Mouse (Mus musculus): ENCODE data around the gene Bpifb6.

Bpifb6 gene

DNA sequence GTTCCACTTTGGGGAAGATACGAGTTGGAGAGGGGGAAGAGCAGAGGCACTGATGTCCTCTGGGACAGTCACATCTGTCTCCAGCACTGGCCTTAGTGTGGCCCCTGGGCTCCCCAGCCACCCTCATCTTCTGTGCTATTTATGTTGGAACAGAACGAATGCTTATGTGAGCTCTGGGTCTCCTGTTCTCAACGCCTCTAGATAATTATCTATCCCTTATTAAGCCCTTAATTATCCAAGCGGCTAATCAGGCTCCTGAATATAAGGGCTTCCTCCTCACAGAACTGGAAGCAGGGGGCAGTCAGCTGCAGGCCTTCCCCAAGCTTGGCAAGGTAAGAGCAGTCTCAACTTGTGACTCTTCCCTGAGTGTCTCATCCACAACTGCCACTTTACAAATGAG is at the start of gene Bpifb6:
Bpifb6 (plus strand) TSS at position 301 of the 400 bp plus-strand sequence.
- DNase-seq (ENCODE audit: low spot score in 2 of 2), result no peak

DNA sequence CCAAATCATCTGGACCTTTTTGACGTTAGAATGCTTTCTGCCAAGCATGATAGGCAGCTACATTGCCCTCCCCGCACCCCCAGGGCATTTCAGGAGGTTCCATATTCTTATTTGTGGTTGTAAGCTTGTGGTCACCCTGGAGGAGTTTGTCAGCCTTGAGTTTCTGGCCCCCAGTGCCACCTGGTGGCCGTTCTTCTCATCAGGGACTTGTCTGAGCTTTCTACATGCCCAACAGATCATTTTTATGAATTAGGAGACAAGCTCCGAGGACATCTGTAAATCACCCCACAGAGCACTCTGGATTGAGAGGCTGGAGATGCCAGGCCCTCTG is 49.2 kb upstream of the Bpifb6 start:
- DNase-seq (ENCODE audit: low spot score in 2 of 2), result no peak

DNA sequence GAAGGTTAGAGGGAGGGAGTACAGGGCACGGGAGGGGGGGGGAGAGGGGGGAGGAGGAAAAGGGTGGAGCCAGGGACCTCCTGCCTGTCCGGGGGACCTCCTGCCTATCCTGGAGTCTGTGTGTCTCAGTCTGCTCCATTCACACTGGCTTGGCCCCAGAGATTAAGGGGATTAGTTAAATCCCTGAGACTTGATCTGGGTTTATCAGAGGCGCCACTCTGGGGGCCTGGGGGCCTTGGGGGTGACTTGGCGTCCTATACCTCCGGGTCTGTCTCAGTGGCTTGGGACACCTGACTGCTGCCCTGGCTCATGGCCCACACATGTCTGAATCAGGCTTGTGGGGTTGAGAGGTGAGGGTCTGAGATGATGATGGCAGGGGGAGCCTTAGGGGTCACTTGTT is 46.6 kb upstream of the Bpifb6 start:
- no peak for DNase-seq (ENCODE audit: low spot score in 2 of 2)

DNA sequence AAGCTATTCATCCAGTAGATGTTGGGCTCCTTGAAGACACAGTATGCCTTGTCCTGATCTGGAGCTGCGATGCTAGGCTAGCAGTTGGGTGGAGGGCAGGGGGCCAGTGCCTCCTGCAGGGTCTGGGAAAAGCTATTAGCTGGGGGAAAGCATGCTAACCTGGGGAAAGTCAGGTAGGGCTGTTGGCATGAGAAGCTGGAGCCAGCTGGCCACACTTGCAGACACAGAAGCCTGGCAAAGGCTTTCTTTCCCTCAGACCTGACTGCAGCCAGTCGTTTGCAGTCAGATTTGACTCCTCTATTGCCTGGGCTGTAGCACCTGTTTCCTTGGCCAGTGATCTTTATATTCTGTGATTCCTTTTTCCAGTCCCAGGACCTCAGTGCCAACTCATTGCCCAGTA is 40.6 kb upstream of the Bpifb6 start:
- no peak for DNase-seq (ENCODE audit: low spot score in 2 of 2)

DNA sequence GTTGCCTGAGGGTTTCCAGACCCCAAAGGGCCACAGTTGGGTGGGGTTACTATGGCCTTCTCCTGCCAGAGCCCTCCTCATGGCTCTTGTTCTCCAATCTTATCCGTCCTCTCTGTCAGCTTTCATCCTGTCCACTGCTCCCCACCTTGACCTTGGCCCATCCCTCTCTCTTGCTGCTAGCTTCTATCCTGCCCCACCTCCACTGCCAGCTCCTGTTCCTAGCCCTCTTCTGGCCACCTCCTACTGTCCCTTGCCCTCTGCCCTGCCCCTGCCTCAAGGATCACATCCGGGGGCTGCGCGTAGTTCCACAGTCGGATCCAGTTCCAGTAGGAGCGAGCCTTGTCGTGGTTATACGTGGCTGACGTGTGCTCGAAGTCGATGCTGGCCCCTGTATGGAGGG is 39.9 kb upstream of the Bpifb6 start:
- DNase-seq (ENCODE audit: low spot score in 2 of 2), result no peak

DNA sequence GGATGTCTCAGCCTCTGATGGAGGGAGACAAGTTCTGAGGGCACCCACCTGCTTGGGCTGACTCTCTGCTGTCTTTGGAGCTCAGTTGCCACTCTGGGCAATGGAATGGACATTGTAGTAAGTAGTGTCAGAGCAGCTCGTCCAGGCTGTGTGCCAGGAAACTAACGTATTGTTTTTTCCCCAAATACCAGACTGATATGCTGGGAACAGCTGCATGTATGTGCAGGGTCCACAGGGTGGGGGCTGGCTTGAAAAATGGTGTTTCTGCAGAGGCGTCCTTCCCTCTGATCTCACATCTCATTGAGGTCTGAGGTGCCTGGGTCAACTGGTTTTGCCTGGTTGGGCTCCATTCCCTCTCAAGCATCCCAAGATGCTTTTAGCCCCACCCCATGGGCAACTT is 39.5 kb upstream of the Bpifb6 start:
- DNase-seq (ENCODE audit: low spot score in 2 of 2), result no peak

DNA sequence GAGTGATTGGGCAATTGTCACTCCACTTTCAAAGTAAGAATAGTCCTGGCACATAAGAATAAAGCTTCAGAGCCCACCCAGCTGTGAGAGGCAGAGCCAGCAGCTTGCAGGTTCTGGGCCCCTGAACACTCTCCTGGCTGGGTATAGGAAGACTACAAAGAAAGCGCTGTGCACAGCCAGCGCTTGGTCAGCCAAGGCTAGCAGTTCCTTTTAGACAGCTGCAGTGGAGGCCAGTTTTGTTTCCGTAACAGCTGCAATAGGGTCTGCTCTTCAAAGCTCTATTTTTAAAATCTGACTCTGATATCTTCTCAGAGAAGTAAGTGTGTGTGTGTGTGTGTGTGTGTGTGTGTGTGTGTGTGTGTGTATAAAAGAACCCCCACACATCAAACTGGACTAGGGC is 38.2 kb upstream of the Bpifb6 start:
- DNase-seq (ENCODE audit: low spot score in 2 of 2), result no peak

DNA sequence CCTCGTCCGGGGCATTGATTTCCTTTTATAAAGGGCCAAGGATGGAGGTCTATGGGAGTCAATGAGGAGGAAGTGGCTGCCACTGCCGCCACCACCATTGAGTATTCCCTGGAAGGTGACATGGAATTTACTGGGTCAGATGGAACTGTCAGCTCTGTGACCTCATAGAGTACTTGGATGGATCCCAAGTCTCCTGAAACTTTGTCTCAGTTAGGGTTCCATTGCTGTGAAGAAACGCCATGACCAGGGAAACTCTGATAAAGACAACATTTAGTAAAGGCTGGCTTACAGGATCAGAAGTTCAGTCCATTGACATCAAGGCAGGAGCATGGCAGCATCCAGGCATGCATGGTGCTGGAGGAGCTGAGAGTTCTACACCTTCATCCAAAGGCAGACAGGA is 29.2 kb upstream of the Bpifb6 start, which contains the start of gene Sun5:
Sun5 (minus strand) TSS at position 101 of the 400 bp plus-strand sequence.
- DNase-seq (ENCODE audit: low spot score in 2 of 2), result no peak

DNA sequence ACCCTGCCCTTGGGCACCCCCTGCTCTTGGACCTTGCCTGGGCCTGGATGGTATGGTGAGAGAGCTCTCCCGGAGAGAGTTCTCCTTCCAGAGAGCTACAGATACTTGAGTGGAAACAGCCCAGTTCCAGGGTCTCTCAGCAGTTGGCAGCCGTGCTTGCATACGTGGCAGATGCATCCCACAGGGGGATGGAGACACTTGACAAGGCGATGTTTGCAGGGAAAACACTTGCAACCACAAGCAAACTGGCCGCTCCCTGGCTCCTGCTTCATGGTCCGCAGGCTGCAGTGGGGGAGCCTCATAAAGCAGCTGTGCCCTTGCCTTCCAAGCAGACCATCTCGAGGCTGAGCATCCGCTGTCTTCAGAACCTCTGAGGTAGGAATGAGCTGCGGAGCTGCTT is 25.4 kb upstream of the Bpifb6 start, which contains the start of gene Bpifb2:
Bpifb2 (plus strand) TSS at position 301 of the 400 bp plus-strand sequence.
- DNase-seq (ENCODE audit: low spot score in 2 of 2), result no peak

DNA sequence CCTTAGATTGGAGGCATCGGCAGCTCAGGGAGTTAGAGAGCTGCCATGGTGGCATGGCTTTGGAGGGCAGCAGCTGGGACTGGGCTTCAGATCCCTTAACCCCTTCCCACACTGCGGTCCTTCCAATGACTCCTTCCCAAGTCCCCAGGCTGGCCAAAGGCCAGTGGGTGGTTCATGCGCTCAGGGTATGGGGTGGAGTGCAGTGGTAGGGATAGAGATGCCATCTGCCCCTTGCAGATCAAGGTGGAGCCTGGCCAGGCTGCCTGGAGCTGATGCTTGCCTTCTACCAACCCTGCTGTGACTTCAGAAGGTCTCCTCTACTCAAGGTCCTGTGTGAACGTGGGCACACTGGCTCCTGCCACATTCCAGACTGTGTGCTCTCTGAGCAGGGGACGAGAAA is 1.1 kb upstream of the Bpifb6 start:
- no peak for DNase-seq (ENCODE audit: low spot score in 2 of 2)

DNA sequence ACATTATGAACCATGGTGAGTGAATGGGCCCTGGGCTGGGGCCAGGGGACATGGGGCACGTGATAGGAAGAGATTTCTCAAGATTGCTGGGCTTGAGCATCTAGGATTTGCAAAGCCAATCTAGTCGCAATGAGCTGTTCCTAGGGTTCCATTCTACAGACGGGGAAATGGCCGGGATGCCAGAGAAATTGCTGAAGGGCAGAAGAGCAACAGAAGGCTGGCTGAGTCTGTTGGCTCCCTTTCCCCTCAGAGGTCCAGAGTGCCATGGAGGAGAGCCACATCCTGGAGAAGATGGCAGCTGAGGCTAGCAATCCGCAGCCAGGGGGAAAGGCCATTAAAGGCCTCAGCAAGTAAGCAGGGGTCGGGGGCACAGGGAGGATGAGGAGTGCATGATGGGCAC is 2.5 kb downstream of the Bpifb6 start:
- no peak for DNase-seq (ENCODE audit: low spot score in 2 of 2)

DNA sequence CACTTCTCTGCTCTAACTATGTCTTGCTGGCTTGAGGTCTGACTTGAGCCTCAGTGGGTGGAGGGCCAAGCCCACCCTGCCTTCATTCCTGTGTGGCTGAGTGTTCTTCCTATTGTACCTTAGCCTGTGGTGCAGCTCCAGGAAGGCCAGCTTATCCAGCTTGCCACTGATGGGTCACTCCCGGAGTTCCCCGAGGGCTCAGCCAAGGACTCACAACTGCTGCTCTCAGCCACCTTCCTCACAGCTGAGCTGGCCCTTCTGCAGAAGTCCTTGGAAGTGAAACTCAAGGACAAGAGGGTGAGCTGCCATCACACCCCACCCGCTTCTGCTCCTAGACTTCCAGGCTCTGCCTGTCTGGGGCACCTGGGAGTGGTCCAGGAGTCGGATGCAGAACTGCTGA is 6.4 kb downstream of the Bpifb6 start:
- DNase-seq (ENCODE audit: low spot score in 2 of 2), result no peak

DNA sequence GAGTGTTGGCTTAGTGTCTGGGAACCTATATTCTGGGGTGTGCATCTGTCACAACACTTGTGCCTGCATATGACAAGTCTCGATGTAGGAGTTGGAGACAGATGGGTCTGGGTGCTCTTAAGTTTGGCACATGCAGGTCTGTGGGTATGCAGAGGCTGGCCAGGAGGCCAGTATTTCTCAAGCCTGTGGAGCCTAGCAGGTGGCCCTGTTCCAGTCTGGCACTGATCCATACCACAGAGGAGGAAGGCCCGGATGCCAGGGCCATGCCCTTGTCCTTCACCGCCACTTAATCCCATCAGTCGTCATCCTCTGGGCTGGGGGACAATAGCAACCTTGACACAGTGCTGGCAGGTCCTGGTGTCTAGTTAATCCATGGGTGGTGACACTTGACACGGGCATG is 14.0 kb downstream of the Bpifb6 start:
- no peak for DNase-seq (ENCODE audit: low spot score in 2 of 2)

DNA sequence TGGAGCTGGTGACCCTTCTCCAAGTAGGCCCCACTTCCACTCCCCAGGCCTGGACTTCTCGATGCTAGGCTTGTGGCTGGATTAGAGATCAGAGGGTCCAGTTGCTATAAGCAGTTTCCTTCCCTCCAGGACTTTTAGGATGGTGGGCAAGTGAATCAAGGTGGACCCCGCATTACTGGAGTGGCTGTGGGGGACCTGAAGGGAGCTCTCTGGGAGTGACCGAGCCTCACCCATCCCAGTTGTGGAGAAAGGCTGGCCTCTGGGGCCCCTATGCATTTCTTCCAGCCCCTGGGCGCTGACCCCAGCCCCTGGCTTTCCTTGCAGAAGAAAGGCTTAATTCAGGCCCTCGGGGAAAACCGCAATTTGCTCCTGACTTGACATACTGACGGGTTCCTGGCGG is 17.7 kb downstream of the Bpifb6 start, which contains the start of gene Bpifb3:
Bpifb3 (plus strand) TSS at position 301 of the 400 bp plus-strand sequence.
- no peak for DNase-seq (ENCODE audit: low spot score in 2 of 2)

DNA sequence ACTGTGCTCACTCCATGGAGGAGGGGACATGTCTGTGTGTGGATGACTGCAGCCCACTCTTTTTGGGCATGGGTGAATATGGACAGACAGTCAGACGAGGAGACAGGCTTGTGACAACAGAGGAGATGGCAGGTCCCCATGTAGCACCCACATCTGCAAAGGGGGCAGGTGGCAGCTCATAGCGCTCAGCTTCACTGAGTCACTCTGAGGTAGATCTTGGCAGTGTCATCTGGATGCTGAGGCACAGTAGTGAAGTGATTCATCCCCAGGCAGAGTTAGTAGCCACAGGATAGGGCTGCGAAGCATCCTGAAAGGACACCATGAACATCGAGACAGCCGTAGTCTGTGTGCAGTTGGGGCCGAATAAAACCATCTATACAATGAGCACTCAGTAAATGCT is 21.1 kb downstream of the Bpifb6 start:
- no peak for DNase-seq (ENCODE audit: low spot score in 2 of 2)

DNA sequence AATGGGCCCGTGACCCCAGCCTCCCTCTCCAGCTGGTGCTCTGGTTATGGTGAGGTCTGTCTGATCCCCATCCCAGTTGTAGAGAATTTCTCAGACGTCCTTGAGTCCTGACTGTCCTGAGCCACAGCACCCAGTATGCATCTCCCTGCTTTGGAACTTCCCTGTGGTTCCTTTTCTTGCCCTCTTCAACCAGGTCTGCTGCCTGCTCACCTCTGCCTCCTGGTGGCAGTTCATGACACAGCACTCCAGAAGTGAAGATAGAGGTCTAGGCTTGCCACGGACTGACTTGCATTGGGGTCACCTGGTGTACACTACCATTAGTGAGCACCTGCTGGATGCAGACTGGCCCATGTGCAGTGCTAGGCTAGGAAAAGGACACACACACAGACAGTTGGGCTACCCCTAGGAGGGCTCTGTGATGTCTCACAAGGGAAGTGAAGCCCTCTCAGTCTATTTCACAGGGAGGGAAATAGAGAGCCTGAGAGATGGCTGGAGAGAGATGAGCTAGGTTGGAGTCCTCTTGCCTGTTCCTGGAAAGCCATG is 29.8 kb downstream of the Bpifb6 start:
- peak in 1 of 2 experiments; percentile 38 for DNase-seq (ENCODE audit: low spot score in 2 of 2)

DNA sequence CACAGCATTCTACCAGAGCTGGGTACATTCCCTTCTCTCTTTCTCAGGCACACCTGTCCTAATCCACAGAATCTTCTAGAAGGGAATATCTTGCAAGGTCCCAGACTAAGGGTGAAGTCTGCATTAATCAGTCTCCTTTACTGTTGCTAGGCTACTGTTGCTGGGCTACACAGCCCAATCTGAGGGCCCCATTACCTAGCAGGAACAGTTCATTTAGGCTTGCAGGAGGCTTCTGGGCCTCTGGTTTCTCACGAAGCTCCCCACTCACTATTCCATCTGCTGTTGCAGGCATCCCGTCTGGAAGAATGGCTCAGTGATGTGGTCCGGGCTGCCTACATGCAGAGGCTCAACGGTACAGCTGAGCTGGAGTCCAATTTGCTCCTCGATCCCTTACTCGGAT is 30.9 kb downstream of the Bpifb6 start:
- no peak for DNase-seq (ENCODE audit: low spot score in 2 of 2)

DNA sequence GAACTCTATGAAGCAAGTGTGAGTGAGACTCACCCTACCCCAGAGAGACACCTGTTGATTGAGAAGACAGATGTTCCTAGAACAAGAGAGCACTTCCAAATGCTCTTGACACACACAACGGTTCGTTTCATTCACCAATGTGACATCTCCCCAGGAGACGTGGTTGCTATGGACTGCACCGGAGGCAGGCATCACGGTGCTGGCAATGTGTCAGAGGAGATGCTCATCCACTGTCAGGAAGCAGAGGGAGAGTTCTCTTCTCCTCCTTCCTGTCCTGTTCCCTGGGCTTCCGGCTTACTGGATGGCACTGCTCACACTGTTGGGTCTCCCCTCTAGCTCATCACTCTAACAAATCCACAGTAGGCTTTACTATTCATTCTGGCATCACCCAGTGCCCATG is 33.1 kb downstream of the Bpifb6 start:
- DNase-seq (ENCODE audit: low spot score in 2 of 2), result no peak

DNA sequence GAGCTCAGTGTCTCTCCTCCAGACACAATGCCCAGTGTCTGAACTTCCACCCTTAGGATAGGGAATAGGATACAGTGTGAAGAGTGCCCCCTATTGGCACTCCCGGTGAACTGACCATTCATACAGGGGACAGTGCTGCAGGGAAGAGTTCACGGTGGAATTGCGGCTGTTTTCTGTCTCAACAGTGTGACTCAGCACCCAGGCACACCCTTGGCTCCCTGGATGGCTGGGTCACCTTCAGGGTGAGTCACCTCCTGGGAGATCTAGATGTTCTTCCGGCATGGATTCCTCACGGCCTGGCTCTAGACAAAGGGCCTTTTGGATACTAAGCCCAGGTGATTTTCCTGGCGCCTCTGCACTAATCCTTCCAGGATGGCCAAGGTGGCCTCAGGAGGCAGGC is 35.2 kb downstream of the Bpifb6 start:
- DNase-seq (ENCODE audit: low spot score in 2 of 2), result no peak

DNA sequence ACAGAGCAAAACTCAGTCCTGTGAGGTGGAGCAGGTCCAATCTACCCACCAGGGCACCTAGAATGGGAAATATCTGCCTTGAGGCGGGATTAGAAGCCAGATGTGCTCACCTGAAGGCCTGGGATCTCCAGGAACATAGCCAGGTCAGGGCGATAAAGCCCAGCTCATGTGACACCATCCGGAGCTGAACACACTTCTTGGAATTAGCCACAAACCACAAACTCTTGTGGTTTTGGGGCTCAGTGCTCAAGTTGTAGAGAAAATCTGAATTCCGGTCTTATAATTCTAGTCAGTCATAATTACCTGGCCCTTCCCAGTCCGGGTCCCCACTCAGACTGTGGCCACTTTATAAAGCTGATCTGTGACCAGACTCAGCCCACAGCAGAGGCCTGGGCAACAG is 37.7 kb downstream of the Bpifb6 start, which contains the start of gene Bpifb4:
Bpifb4 (plus strand) TSS at position 370 of the 400 bp plus-strand sequence.
- no peak for DNase-seq (ENCODE audit: low spot score in 2 of 2)

DNA sequence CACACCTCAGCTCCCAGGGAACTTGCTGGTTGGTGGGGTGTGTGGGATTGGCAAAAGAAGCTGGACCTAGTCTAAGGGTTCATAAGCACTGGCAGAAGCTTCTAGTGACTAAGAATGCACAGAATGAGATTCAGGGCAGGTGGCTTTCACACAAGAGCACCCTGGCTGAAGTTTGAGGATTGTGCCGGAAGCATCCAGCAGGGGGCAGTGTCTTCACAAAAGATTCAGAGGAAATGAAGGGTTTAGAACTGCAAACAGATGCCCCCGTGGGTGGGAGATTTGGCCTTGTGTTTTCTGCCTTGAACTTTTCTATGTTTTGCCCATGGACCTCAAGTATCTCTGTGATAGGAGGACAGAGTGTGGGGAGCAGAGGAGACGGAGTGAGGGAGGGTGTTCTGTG is 43.3 kb downstream of the Bpifb6 start:
- DNase-seq (ENCODE audit: low spot score in 2 of 2), result no peak

DNA sequence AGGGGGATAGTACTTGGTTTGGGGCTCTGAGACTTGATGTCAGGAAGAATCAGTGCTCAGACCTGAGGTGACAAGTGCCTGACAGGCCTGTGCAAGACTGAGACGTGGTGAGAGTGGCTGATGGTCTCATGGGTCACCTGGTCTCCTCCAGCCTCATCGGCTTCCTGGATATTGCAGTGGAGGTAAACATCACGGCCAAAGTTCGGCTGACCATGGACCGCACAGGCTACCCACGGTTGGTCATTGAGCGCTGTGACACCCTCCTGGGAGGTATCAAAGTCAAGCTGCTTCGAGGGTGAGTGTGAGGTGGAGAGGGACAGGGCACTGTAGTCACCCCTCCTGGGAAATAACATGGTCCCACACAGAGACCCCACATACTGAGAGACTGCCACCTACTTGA is 44.4 kb downstream of the Bpifb6 start:
- no peak for DNase-seq (ENCODE audit: low spot score in 2 of 2)

DNA sequence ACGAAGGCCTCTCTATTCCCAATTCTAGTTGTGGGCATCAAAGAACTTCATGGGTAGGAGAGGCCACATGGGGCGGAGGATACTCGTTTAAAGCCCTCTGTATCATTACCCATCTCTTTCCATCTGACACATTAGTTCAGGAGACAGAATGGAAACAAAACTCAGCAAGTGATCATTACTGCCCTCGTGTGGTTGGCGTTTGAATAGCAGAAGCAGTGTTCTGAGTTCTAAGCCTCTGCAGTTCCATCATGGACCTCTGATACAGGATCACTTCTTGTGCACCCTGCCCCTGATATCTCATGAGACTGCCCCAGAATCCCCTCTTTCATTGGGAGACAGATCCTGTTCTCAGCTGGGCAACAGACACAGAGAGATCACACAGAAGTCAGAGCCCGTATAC is 52.7 kb downstream of the Bpifb6 start:
- no peak for DNase-seq (ENCODE audit: low spot score in 2 of 2)

DNA sequence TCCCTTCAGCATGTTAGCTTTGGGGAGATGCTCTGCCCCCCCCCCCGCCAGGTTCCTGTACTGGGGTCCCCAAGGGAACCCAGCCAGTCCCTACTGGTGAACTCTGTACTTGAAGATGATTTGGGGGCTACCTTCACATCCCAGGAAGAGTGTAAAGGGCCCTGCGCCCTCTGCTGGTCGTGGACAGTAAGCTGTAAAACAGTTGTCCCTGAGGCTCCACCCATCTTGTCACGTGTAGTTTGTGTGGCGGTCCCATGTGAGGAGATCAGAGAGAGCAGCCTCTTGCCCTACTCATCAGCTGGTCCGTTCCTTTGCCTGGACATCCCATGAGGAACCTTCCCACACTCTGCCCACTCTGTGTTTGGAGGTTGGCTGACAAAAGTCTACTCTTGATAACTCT is 53.6 kb downstream of the Bpifb6 start:
- DNase-seq (ENCODE audit: low spot score in 2 of 2), result no peak
